Mouse (Mus musculus) myocyte (in vitro differentiated cells): ENCODE measurements around the gene 4930452B06Rik. TPM values are rescaled to one million over a fixed set of nuclear protein-coding genes. Genes with fewer than 3 reads are reported as not detected.

Experiments used
- H3K27me3 ChIP-seq: one replicate; pipeline ENCODE4 v1.6.1; 2011; ENCODE audit not compliant: control insufficient read depth, insufficient read depth, insufficient read length
- H3K36me3 ChIP-seq: one replicate; pipeline ENCODE4 v1.6.1; 2011; ENCODE audit not compliant: control insufficient read depth, insufficient read depth
- H3K4me2 ChIP-seq: one replicate; pipeline ENCODE4 v1.6.1; 2011; ENCODE audit warnings: low read depth, control low read depth
- H3K4me3 ChIP-seq: one replicate; pipeline ENCODE4 v1.5.1; 2011; ENCODE audit warnings: mild to moderate bottlenecking, control low read depth, moderate library complexity
- H3K79me2 ChIP-seq: one replicate; pipeline ENCODE4 v1.6.1; 2011; ENCODE audit not compliant: control insufficient read depth, insufficient read depth
- H3ac ChIP-seq: one replicate; pipeline ENCODE4 v1.6.1; 2011; ENCODE audit not compliant: control insufficient read depth, insufficient read length
- CEBPB ChIP-seq: IDR thresholded peaks from 2 replicates; pipeline ENCODE4 v1.6.1; 2011; ENCODE audit warnings: mild to moderate bottlenecking, moderate library complexity; ENCODE audit not compliant: poor library complexity, insufficient read depth, severe bottlenecking
- E2F4 ChIP-seq: IDR thresholded peaks from one replicate; pipeline ENCODE4 v1.6.1; 2011; ENCODE audit warnings: mild to moderate bottlenecking, control low read depth, moderate library complexity; ENCODE audit not compliant: insufficient read depth
- MAX ChIP-seq: IDR thresholded peaks from one replicate; pipeline ENCODE4 v1.6.1; 2011; ENCODE audit warnings: low read depth, mild to moderate bottlenecking, control low read depth
- MYOD1 ChIP-seq, 3 experiments: IDR thresholded peaks; one replicate each; pipeline ENCODE4 v1.6.1; 2011; ENCODE audit warnings: control low read depth in 2 of 3, low read depth in 2 of 3, mild to moderate bottlenecking in 2 of 3, moderate library complexity in 1 of 3; ENCODE audit not compliant: insufficient read length in 2 of 3, control insufficient read depth in 1 of 3
- MYOG ChIP-seq, 3 experiments: IDR thresholded peaks; one replicate each; pipeline ENCODE4 v1.6.1; 2011; ENCODE audit warnings: control low read depth in 2 of 3, low read depth in 2 of 3, mild to moderate bottlenecking in 2 of 3; ENCODE audit not compliant: insufficient read length in 2 of 3, control insufficient read depth in 1 of 3, insufficient read depth in 1 of 3
- POLR2A ChIP-seq: IDR thresholded peaks from one replicate; pipeline ENCODE4 v1.6.1; 2011; ENCODE audit warnings: low read depth, mild to moderate bottlenecking, control low read depth, moderate library complexity; ENCODE audit not compliant: insufficient read length
- POLR2AphosphoS2 ChIP-seq: IDR thresholded peaks from one replicate; pipeline ENCODE4 v1.6.1; 2011; ENCODE audit warnings: low read depth, control low read depth; ENCODE audit not compliant: insufficient read length
- REST ChIP-seq: IDR thresholded peaks from one replicate; pipeline ENCODE4 v1.6.1; 2011; ENCODE audit warnings: mild to moderate bottlenecking, control low read depth, moderate library complexity; ENCODE audit not compliant: insufficient read depth, insufficient read length
- SRF ChIP-seq: IDR thresholded peaks from one replicate; pipeline ENCODE4 v1.6.1; 2011; ENCODE audit warnings: low read depth; ENCODE audit not compliant: control insufficient read depth, insufficient read length
- TCF12 ChIP-seq: IDR thresholded peaks from one replicate; pipeline ENCODE4 v1.6.1; 2011; ENCODE audit warnings: mild to moderate bottlenecking, control low read depth; ENCODE audit not compliant: poor library complexity, insufficient read depth, severe bottlenecking
- TCF3 ChIP-seq: IDR thresholded peaks from one replicate; pipeline ENCODE4 v1.6.1; 2011; ENCODE audit warnings: low read depth, control low read depth; ENCODE audit not compliant: insufficient read length
- USF1 ChIP-seq: IDR thresholded peaks from one replicate; pipeline ENCODE4 v1.6.1; 2011; ENCODE audit warnings: low read depth, mild to moderate bottlenecking, control low read depth, moderate library complexity
- polyA plus RNA-seq: library from polyadenylated mRNA; unstranded; fragments of >200 nt; fragmentation: generic; extraction: Trizol; gene quantifications from one replicate; pipeline ENCODE4 v1.2.1, GENCODE M21; 2012; ENCODE audit warnings: missing spikeins

Gene 4930452B06Rik
- polyA plus RNA-seq, 1 experiment, result 0.04 TPM

DNA sequence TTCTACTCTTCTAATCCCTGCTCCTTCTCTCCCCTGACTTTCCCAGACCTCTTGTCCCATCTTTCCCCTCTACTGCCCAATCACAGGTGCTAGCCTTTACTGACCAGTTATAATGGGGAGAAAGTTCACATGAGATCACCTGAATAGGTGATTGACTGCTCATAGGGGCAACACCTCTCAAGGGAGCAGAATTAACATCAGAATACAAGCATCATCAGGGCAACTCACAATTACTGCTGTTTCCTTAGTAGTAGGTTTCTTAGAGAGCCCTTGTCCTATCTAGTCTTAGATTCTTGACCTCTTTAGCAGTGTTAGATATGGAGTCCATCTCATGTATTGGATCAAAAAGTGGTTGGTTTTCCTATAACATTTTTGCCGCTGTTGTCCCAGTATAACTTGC is 20.1 kb upstream of the 4930452B06Rik start:
- H3ac ChIP-seq, result no peak overlapping the region
- H3K27me3 ChIP-seq, result no peaks in the 10 kb centered on the region
- no peaks in the 10 kb centered on the region for H3K36me3 ChIP-seq
- TF ChIP-seq MYOD1 (IDR thresholded peaks at IDR 0.05; ENCODE audit: control insufficient read depth in 1 of 3, insufficient read length in 2 of 3, low read depth in 2 of 3) (no peak), SRF (no peak), TCF3 (no peak), TCF12 (no peak), MYOG (IDR thresholded peaks at IDR 0.05; ENCODE audit: control insufficient read depth in 1 of 3, insufficient read depth in 1 of 3, insufficient read length in 2 of 3, low read depth in 2 of 3) (no peak), CEBPB (no peak), E2F4 (no peak), POLR2AphosphoS2 (no peak), MAX (no peak), REST (no peak), USF1 (no peak), POLR2A (no peak)
- no peak overlapping the region for H3K4me3 ChIP-seq
- H3K79me2 ChIP-seq, result no peaks in the 10 kb centered on the region
- no peak overlapping the region for H3K4me2 ChIP-seq

DNA sequence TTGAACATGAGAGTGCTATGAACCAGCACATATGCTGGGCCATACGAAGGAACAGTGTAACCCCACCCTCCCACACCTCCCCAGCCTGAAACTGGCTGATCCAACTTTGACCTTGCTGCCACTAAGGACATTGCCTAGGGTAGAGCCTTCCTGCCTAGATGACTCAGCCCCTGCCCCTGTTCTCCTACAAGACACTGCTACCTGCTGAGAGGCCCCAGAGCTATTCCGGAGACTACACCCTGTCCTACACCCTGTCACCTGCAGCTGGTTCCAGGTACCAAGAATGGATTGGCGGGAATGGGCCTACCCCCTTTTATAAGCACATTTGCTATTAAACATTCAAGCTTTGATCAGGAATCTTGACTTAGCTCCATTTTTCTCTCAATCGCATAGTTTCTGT is 13.9 kb upstream of the 4930452B06Rik start:
- TF ChIP-seq POLR2A (no peak), TCF12 (no peak), E2F4 (no peak), MYOD1 (IDR thresholded peaks at IDR 0.05; ENCODE audit: control insufficient read depth in 1 of 3, insufficient read length in 2 of 3, low read depth in 2 of 3) (no peak), MYOG (IDR thresholded peaks at IDR 0.05; ENCODE audit: control insufficient read depth in 1 of 3, insufficient read depth in 1 of 3, insufficient read length in 2 of 3, low read depth in 2 of 3) (no peak), MAX (no peak), REST (no peak), USF1 (no peak), TCF3 (no peak), CEBPB (no peak), POLR2AphosphoS2 (no peak), SRF (no peak)
- Histone ChIP-seq H3ac (no peak overlapping the region), H3K4me3 (no peak overlapping the region), H3K4me2 (no peak overlapping the region), H3K79me2 (no peaks in the 10 kb centered on the region), H3K27me3 (no peaks in the 10 kb centered on the region), H3K36me3 (no peaks in the 10 kb centered on the region)

DNA sequence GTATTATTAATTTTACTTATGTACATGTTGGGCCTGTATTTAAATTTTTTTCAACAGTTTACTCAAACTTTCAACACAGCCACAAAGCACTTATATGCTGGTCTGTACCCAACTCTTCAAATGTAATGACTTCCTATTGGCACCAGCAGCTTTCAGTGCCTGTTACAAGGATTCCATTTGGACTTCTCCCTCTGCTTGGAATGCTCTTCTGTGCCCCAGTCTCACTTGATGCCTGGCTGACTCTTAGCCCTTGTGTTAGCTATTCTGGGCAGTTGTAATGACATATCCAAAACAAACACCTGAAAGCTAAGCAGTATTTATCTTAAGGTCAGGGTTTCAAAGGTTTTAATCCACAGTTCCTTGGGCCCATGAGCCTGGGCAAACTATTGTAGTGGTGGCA is 5.7 kb downstream of the 4930452B06Rik start:
- H3K4me2 ChIP-seq, result no peak overlapping the region
- H3ac ChIP-seq, result no peak overlapping the region
- H3K36me3 ChIP-seq, result no peaks in the 10 kb centered on the region
- TF ChIP-seq TCF3, result no peak
- TF ChIP-seq USF1, result no peak
- TF ChIP-seq E2F4, result no peak
- TF ChIP-seq POLR2A, result no peak
- no peak for TF ChIP-seq REST
- TF ChIP-seq CEBPB, result no peak
- no peak for TF ChIP-seq MAX
- TF ChIP-seq MYOD1 (IDR thresholded peaks at IDR 0.05; ENCODE audit: control insufficient read depth in 1 of 3, insufficient read length in 2 of 3, low read depth in 2 of 3), result no peak
- TF ChIP-seq POLR2AphosphoS2, result no peak
- TF ChIP-seq TCF12, result no peak
- H3K4me3 ChIP-seq, result no peak overlapping the region
- H3K79me2 ChIP-seq, result no peaks in the 10 kb centered on the region
- H3K27me3 ChIP-seq, result no peaks in the 10 kb centered on the region

DNA sequence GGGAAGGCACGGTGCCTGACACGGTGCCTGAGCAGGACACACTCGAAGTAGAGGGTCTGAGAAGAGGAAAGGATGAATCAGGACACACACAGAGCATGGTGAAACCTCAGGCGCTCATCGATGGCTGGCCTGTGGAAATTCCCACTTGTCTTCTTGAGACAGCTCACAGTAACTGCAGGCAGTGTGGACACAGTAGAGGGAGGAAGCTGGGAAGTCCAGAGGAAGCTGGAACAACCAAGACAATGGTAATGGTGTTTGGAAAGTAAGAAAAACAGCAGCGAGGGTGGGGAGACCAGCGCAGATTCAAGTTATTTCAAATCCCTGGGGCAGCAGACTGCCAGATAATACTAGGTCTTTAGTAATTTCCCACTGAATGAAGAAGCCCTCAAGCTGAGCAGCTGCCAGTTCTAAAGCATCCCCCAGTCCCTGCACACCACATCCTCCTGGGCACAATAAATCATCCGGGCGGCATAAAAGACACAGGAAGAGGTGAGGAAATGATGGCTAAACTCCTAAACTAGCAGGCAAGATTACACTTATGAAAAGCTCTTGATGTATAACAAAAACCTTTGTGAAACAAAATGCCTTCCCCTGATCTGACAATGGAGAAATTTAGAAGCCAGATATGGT is 24.3 kb downstream of the 4930452B06Rik start:
- Histone ChIP-seq H3ac (no peak overlapping the region), H3K79me2 (no peaks in the 10 kb centered on the region), H3K4me3 (no peak overlapping the region), H3K4me2 (no peak overlapping the region), H3K36me3 (no peaks in the 10 kb centered on the region), H3K27me3 (no peaks in the 10 kb centered on the region)
- TF ChIP-seq E2F4 (no peak), TCF12 (no peak), MYOD1 (IDR thresholded peaks at IDR 0.05; ENCODE audit: control insufficient read depth in 1 of 3, insufficient read length in 2 of 3, low read depth in 2 of 3) (no peak), SRF (no peak), MAX (no peak), POLR2AphosphoS2 (no peak), REST (no peak), MYOG (IDR thresholded peaks at IDR 0.05; ENCODE audit: control insufficient read depth in 1 of 3, insufficient read depth in 1 of 3, insufficient read length in 2 of 3, low read depth in 2 of 3) (no peak)

DNA sequence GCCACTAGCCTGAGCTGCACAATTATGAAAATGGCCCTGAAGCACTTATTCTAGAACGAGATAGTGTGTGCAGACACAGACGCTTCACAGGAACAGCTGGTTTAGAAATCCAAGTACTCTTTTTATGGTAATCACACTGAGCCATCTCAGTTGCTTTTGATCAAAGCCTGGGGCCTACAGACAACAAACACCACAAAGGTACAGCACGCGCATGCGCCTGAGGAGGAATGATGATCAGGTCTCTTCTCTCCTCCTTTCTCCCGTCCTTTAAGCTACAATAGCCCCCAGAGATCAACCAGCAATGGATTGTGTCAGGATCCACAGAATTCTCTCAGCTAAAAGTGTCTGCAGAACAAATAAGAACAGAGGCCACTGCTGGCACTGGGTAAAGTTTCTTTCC is 33.8 kb downstream of the 4930452B06Rik start:
- Histone ChIP-seq H3K4me2 (no peak overlapping the region), H3ac (no peak overlapping the region), H3K36me3 (no peaks in the 10 kb centered on the region), H3K79me2 (no peaks in the 10 kb centered on the region), H3K4me3 (no peak overlapping the region), H3K27me3 (no peaks in the 10 kb centered on the region)
- TF ChIP-seq MYOG (IDR thresholded peaks at IDR 0.05; ENCODE audit: control insufficient read depth in 1 of 3, insufficient read depth in 1 of 3, insufficient read length in 2 of 3, low read depth in 2 of 3), result no peak
- no peak for TF ChIP-seq TCF12
- no peak for TF ChIP-seq MAX
- TF ChIP-seq SRF, result no peak
